Mouse (Mus musculus) ES-E14 (cell line): ENCODE data around the gene Itprid2.

Experiments used
- HCFC1 ChIP-seq: IDR thresholded peaks from 2 replicates; pipeline ENCODE4 v1.6.1; 2012; ENCODE audit warnings: low read length, inconsistent platforms, borderline replicate concordance; ENCODE audit not compliant: insufficient read depth
- MAFK ChIP-seq: IDR thresholded peaks from 2 replicates; pipeline ENCODE4 v1.6.1; 2014; ENCODE audit warnings: mild to moderate bottlenecking, low read depth, low read length, inconsistent platforms; ENCODE audit not compliant: insufficient read depth
- ZC3H11A ChIP-seq: IDR thresholded peaks from 2 replicates; pipeline ENCODE4 v1.6.1; 2012; ENCODE audit warnings: low read depth, mild to moderate bottlenecking, inconsistent platforms, low read length, borderline replicate concordance
- ZNF384 ChIP-seq: IDR thresholded peaks from 2 replicates; pipeline ENCODE4 v1.6.1; 2012; ENCODE audit warnings: low read depth, low read length, inconsistent platforms

- TF ChIP-seq ZC3H11A (no peak), MAFK (no peak), ZNF384 (no peak), HCFC1 (no peak)
These were observed 38.1 kb upstream of the Itprid2 start for GRCm38 (mm10) chr2:79597090-79597489.
